Mouse (Mus musculus) forebrain, embryonic 15.5 days (tissue): ENCODE data around the gene Pms1. TPM values are rescaled to one million over a fixed set of nuclear protein-coding genes. Genes with fewer than 3 reads are reported as not detected.
"Not testable (repeated sequence)": the region's sequence is repeated elsewhere in the genome, so short reads cannot be mapped to it uniquely, and the experiment has no call there.

Experiments used
- ATAC-seq: fragments of 200-750 bp; cut with Nextera tagmentation; replicated peaks from 2 replicates; pipeline ENCODE4 v1.8.0; 2017; ENCODE audit warnings: mild to moderate bottlenecking, moderate TSS enrichment, moderate library complexity
- H3K27ac ChIP-seq: fragments of 300-500 bp; sonication (generic); replicated peaks from 2 replicates; pipeline ENCODE4 v1.5.1; 2015; ENCODE audit warnings: mild to moderate bottlenecking, inconsistent platforms
- H3K27me3 ChIP-seq: fragments of 300-500 bp; sonication (generic); 2 replicates; pipeline ENCODE4 v1.6.1; 2015; ENCODE audit warnings: inconsistent platforms
- H3K36me3 ChIP-seq: fragments of 300-500 bp; sonication (generic); 2 replicates; pipeline ENCODE4 v1.6.1; 2015; ENCODE audit warnings: mild to moderate bottlenecking, inconsistent platforms
- H3K4me1 ChIP-seq: fragments of 300-500 bp; sonication (generic); 2 replicates; pipeline ENCODE4 v1.6.1; 2015; ENCODE audit warnings: inconsistent platforms
- H3K4me2 ChIP-seq: fragments of 300-500 bp; sonication (generic); replicated peaks from 2 replicates; pipeline ENCODE4 v1.6.1; 2015; ENCODE audit warnings: mild to moderate bottlenecking, inconsistent platforms
- H3K4me3 ChIP-seq: fragments of 300-500 bp; sonication (generic); 2 replicates; pipeline ENCODE4 v1.5.1; 2015; ENCODE audit warnings: mild to moderate bottlenecking, inconsistent platforms
- H3K9ac ChIP-seq: fragments of 300-500 bp; sonication (generic); replicated peaks from 2 replicates; pipeline ENCODE4 v1.6.1; 2015; ENCODE audit warnings: mild to moderate bottlenecking, inconsistent platforms
- H3K9me3 ChIP-seq: fragments of 300-500 bp; sonication (generic); 2 replicates; pipeline ENCODE4 v1.6.1; 2016; ENCODE audit warnings: inconsistent platforms
- WGBS: fragments of 180-500 bp; shearing (Covaris S2); methylation state at CpG from one replicate; pipeline ENCODE4 v1.1.7; 2015; ENCODE audit warnings: mixed read lengths; 5-methylcytosine and 5-hydroxymethylcytosine counted together
- polyA plus RNA-seq: library from polyadenylated mRNA; unstranded; fragments of >200 nt; fragmentation: Nextera tagmentation; extraction: Ambion mirVana; gene quantifications from 2 replicates; pipeline ENCODE4 v1.2.1, GENCODE M21; 2015

Gene Pms1
- 11.2 and 11.5 TPM in 2 replicates for polyA plus RNA-seq

- H3K4me2 ChIP-seq = peak within 1 kb of the TSS; percentile 64
- H3K27me3 ChIP-seq = no peaks in the 10 kb centered on the region
- H3K9ac ChIP-seq = peak within 1 kb of the TSS; percentile 81
- WGBS = under 1% methylated on average over 66 of the region's 66 CpGs
- no peaks in the 10 kb centered on the region for H3K9me3 ChIP-seq
- peaks cover 17% of the 10 kb centered on the region for H3K4me1 ChIP-seq
- ATAC-seq = peak; percentile 100
- peak within 1 kb of the TSS; percentile 77 for H3K4me3 ChIP-seq
- peak within 1 kb of the TSS; percentile 86 for H3K27ac ChIP-seq
- no peaks in the 10 kb centered on the region for H3K36me3 ChIP-seq
Observed at GRCm38 (mm10) chr1:53296581-53297383, at the start of gene Pms1, which contains the start of the genes Ormdl1 and Gm28778. Pms1 (minus strand) TSS chr1:53297018. Ormdl1 (plus strand) TSS chr1:53297095. Gm28778 (plus strand) TSS chr1:53297111.

- H3K36me3 ChIP-seq = peaks cover 50% of the 10 kb centered on the region
- H3K4me2 ChIP-seq = no peak overlapping the region
- 100% methylated on average over 2 of the region's 2 CpGs for WGBS
- H3K4me1 ChIP-seq = no peaks in the 10 kb centered on the region
- no peaks in the 10 kb centered on the region for H3K27me3 ChIP-seq
- no peak overlapping the region for H3K4me3 ChIP-seq
- no peak overlapping the region for H3K9ac ChIP-seq
- H3K9me3 ChIP-seq = 0 out of 2 replicates have a peak, but pooled peaks cover 11% of the 10 kb centered on the region
- ATAC-seq = no peak
- no peak overlapping the region for H3K27ac ChIP-seq
Observed at GRCm38 (mm10) chr1:53341071-53341470, 44.3 kb upstream of the Pms1 start.

GRCm38 (mm10) chr1:53337403-53337802, 40.6 kb upstream of the Pms1 start:
- 0 out of 2 replicates have a peak, but pooled peaks cover 11% of the 10 kb centered on the region for H3K9me3 ChIP-seq
- ATAC-seq, H3K4me3 ChIP-seq, H3K27me3 ChIP-seq, H3K4me2 ChIP-seq, H3K27ac ChIP-seq, H3K4me1 ChIP-seq, H3K9ac ChIP-seq: not testable (repeated sequence)
- peaks cover 21% of the 10 kb centered on the region for H3K36me3 ChIP-seq
- WGBS = 76% methylated on average over 2 of the region's 2 CpGs

- Histone ChIP-seq H3K4me1 (no peaks in the 10 kb centered on the region), H3K27ac (no peak overlapping the region), H3K36me3 (peaks cover 3% of the 10 kb centered on the region; the same call in 1 of the 2 replicates), H3K9me3 (no peaks in the 10 kb centered on the region), H3K27me3 (no peaks in the 10 kb centered on the region), H3K4me2 (no peak overlapping the region), H3K9ac (no peak overlapping the region), H3K4me3 (no peak overlapping the region)
- no peak for ATAC-seq
Observed at GRCm38 (mm10) chr1:53335465-53335864, 38.6 kb upstream of the Pms1 start.

- not testable (repeated sequence) for H3K27ac ChIP-seq, H3K9me3 ChIP-seq, ATAC-seq, H3K9ac ChIP-seq, H3K36me3 ChIP-seq, H3K4me3 ChIP-seq, H3K4me1 ChIP-seq, H3K4me2 ChIP-seq, H3K27me3 ChIP-seq
- 88% methylated on average over 5 of the region's 5 CpGs for WGBS
Observed at GRCm38 (mm10) chr1:53333527-53333926, 36.7 kb upstream of the Pms1 start.

- H3K9ac ChIP-seq = no peak overlapping the region
- H3K4me1 ChIP-seq = no peaks in the 10 kb centered on the region
- peaks cover 10% of the 10 kb centered on the region for H3K36me3 ChIP-seq
- no peak for ATAC-seq
- no peak overlapping the region for H3K4me3 ChIP-seq
- H3K27ac ChIP-seq = no peak overlapping the region
- no peaks in the 10 kb centered on the region for H3K9me3 ChIP-seq
- 96% methylated on average over 5 of the region's 5 CpGs for WGBS
- H3K27me3 ChIP-seq = no peaks in the 10 kb centered on the region
- H3K4me2 ChIP-seq = no peak overlapping the region
Observed at GRCm38 (mm10) chr1:53324827-53325494, 28.1 kb upstream of the Pms1 start.

GRCm38 (mm10) chr1:53324277-53324676, 27.5 kb upstream of the Pms1 start:
- ATAC-seq = no peak
- no peaks in the 10 kb centered on the region for H3K9me3 ChIP-seq
- peaks cover 12% of the 10 kb centered on the region for H3K36me3 ChIP-seq
- no peak overlapping the region for H3K27ac ChIP-seq
- H3K4me2 ChIP-seq = no peak overlapping the region
- H3K4me3 ChIP-seq = no peak overlapping the region
- no peak overlapping the region for H3K9ac ChIP-seq
- WGBS = 94% methylated on average over 1 of the region's 1 CpGs
- no peaks in the 10 kb centered on the region for H3K27me3 ChIP-seq
- H3K4me1 ChIP-seq = no peaks in the 10 kb centered on the region

- H3K27me3 ChIP-seq = no peaks in the 10 kb centered on the region
- no peak overlapping the region for H3K9ac ChIP-seq
- H3K36me3 ChIP-seq = peaks cover 16% of the 10 kb centered on the region
- no peaks in the 10 kb centered on the region for H3K9me3 ChIP-seq
- no peaks in the 10 kb centered on the region for H3K4me1 ChIP-seq
- 95% methylated on average over 5 of the region's 5 CpGs for WGBS
- no peak overlapping the region for H3K4me2 ChIP-seq
- no peak for ATAC-seq
- H3K4me3 ChIP-seq = no peak overlapping the region
- H3K27ac ChIP-seq = no peak overlapping the region
Observed at GRCm38 (mm10) chr1:53323254-53323653, 26.4 kb upstream of the Pms1 start.

- peaks cover 25% of the 10 kb centered on the region for H3K36me3 ChIP-seq
- no peak for ATAC-seq
- H3K4me1 ChIP-seq = no peaks in the 10 kb centered on the region
- H3K27ac ChIP-seq = no peak overlapping the region
- no peak overlapping the region for H3K4me3 ChIP-seq
- no peak overlapping the region for H3K4me2 ChIP-seq
- H3K9ac ChIP-seq = no peak overlapping the region
- WGBS = 95% methylated on average over 4 of the region's 4 CpGs
- H3K27me3 ChIP-seq = no peaks in the 10 kb centered on the region
- no peaks in the 10 kb centered on the region for H3K9me3 ChIP-seq
Observed at GRCm38 (mm10) chr1:53321662-53322344, 25.0 kb upstream of the Pms1 start.

- H3K4me2 ChIP-seq = peak within 1 kb of the TSS; percentile 58
- 3% methylated on average over 27 of the region's 27 CpGs for WGBS
- ATAC-seq = peak; percentile 99
Observed at GRCm38 (mm10) chr1:53312989-53313967, 16.5 kb upstream of the Pms1 start, which contains the start of gene Osgepl1. Osgepl1 (plus strand) TSS chr1:53313624.

GRCm38 (mm10) chr1:53300506-53300905, 3.7 kb upstream of the Pms1 start:
- 86% methylated on average over 4 of the region's 4 CpGs for WGBS
- no peaks in the 10 kb centered on the region for H3K9me3 ChIP-seq
- H3K4me2 ChIP-seq = no peak overlapping the region

More at GRCm38 (mm10) chr1:53312989-53313967, 16.5 kb upstream of the Pms1 start, which contains the start of gene Osgepl1:
- Histone ChIP-seq H3K27me3 (no peaks in the 10 kb centered on the region), H3K4me1 (peaks cover 13% of the 10 kb centered on the region), H3K4me3 (peak within 1 kb of the TSS; percentile 58), H3K9me3 (no peaks in the 10 kb centered on the region), H3K36me3 (peaks cover 9% of the 10 kb centered on the region), H3K9ac (peak within 1 kb of the TSS; percentile 82), H3K27ac (peak within 1 kb of the TSS; percentile 84)

More at GRCm38 (mm10) chr1:53300506-53300905, 3.7 kb upstream of the Pms1 start:
- peaks cover 17% of the 10 kb centered on the region for H3K4me1 ChIP-seq
- H3K4me3 ChIP-seq = no peak overlapping the region
- no peaks in the 10 kb centered on the region for H3K27me3 ChIP-seq
- H3K9ac ChIP-seq = no peak overlapping the region
- no peak overlapping the region for H3K27ac ChIP-seq
- no peaks in the 10 kb centered on the region for H3K36me3 ChIP-seq
- no peak for ATAC-seq
